Mouse (Mus musculus): ENCODE measurements around the gene Apaf1. TPM values are rescaled to one million over a fixed set of nuclear protein-coding genes. Genes with fewer than 3 reads are reported as not detected.

Apaf1 gene
- total and polyA plus RNA-seq, 3 experiments, result 16.0 to 27.3 (median 22.1) TPM

DNA sequence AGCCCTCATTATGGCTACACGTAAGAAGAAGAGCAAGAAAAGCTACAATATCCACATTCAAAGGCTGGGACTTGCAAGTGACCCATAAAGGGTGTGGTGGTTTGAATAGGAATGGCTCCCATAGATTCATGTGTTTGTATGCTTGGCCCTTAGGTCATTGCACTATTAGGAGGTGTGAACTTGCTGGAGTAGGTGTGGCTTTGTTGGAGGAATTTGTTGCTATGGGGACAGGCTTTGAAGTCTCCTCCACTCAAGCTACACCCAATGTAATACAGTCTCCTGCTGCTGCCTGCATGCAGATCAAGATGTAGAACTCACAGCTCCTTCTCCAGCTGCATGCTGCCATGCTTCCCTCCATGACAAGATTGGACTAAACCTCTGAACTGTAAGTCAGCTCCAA is 49.0 kb upstream of the Apaf1 start:
- Histone ChIP-seq H3K36me3 (replicated peaks in 1 of 2; ENCODE audit: control insufficient read depth in 1 of 2, insufficient read depth in 1 of 2, low read length in 1 of 2) (peaks cover 0 to 2% of the 10 kb centered on the region in 2 experiments), H3K79me2 (replicated peaks; ENCODE audit: control insufficient read depth, extremely low read depth, insufficient read depth, poor library complexity, severe bottlenecking) (no peaks in the 10 kb centered on the region), H3K9me3 (replicated peaks; ENCODE audit: low read length) (no peaks in the 10 kb centered on the region), H3K4me2 (ENCODE audit: insufficient read depth, low read depth, poor library complexity, severe bottlenecking) (no peak overlapping the region), H3K9ac (ENCODE audit: insufficient read depth, low read depth) (no peak overlapping the region), H3K27ac (ENCODE audit: insufficient read depth, low read depth) (no peak overlapping the region), H3K4me1 (ENCODE audit: control insufficient read depth in 1 of 2, insufficient read depth in 2 of 2) (peaks cover 0 to 5% of the 10 kb centered on the region in 2 experiments; a peak in 1 of 4 replicates), H3K27me3 (replicated peaks) (no peaks in the 10 kb centered on the region), H3K4me3 (replicated peaks in 1 of 3; ENCODE audit: low read depth in 2 of 3, low read length in 2 of 3, poor library complexity in 1 of 3) (no peak overlapping the region)
- TF ChIP-seq RAD21 (IDR thresholded peaks at IDR 0.05; ENCODE audit: low read depth, low read length), result no peak
- TF ChIP-seq MAZ (IDR thresholded peaks at IDR 0.05; ENCODE audit: low read depth, low read length), result no peak
- no peak for TF ChIP-seq USF1 (IDR thresholded peaks at IDR 0.05; ENCODE audit: low read depth, low read length)
- no peak for TF ChIP-seq NRF1 (IDR thresholded peaks at IDR 0.05; ENCODE audit: low read depth, low read length)
- no peak for TF ChIP-seq NELFE (IDR thresholded peaks at IDR 0.05; ENCODE audit: low read depth, low read length)
- no peak for TF ChIP-seq JUN (IDR thresholded peaks at IDR 0.05; ENCODE audit: insufficient read depth, low read depth, low read length)
- no peak for TF ChIP-seq MXI1 (IDR thresholded peaks at IDR 0.05; ENCODE audit: low read depth, low read length)
- no peak for TF ChIP-seq RCOR1 (conservative IDR thresholded peaks at IDR 0.05; ENCODE audit: low read depth, low read length)
- no peak for TF ChIP-seq TBP (conservative IDR thresholded peaks at IDR 0.05; ENCODE audit: low read depth, low read length)
- no peak for TF ChIP-seq TCF12 (IDR thresholded peaks at IDR 0.05; ENCODE audit: low read depth, low read length)
- TF ChIP-seq ELF1 (IDR thresholded peaks at IDR 0.05; ENCODE audit: low read depth, low read length), result no peak
- no peak for TF ChIP-seq SIN3A (IDR thresholded peaks at IDR 0.05; ENCODE audit: low read length)
- no peak for TF ChIP-seq KAT2A (IDR thresholded peaks at IDR 0.05; ENCODE audit: insufficient replicate concordance, low read length)
- no peak for TF ChIP-seq CTCF (conservative IDR thresholded peaks at IDR 0.05 in 1 of 2, IDR thresholded peaks at IDR 0.05 in 1 of 2; ENCODE audit: low read depth in 2 of 2, low read length in 2 of 2)
- in situ Hi-C loops (cut with MboI; ENCODE audit: low pct_ligation_motif_present, low pct_unique_long_range_greater_than_20kb, low sequenced_read_pairs) (no loop called here), dilution Hi-C loops (cut with MboI; ENCODE audit: extremely low pct_ligation_motif_present, extremely low pct_unique_long_range_greater_than_20kb, low sequenced_read_pairs) (no loop called here)
- DNase-seq (ENCODE audit: extremely low read depth), result no peak

GRCm38 (mm10) chr10:91130792-91131191 is 48.2 kb upstream of the Apaf1 start:
- H3K36me3 ChIP-seq (replicated peaks in 1 of 2; ENCODE audit: control insufficient read depth in 1 of 2, insufficient read depth in 1 of 2, low read length in 1 of 2), result peaks cover 0 to 2% of the 10 kb centered on the region in 2 experiments
- no peak overlapping the region for H3K27ac ChIP-seq (ENCODE audit: insufficient read depth, low read depth)
- no peaks in the 10 kb centered on the region for H3K27me3 ChIP-seq (replicated peaks)
- no peak for TF ChIP-seq ZMIZ1 (IDR thresholded peaks at IDR 0.05; ENCODE audit: low read depth, low read length)
- H3K4me2 ChIP-seq (ENCODE audit: insufficient read depth, low read depth, poor library complexity, severe bottlenecking), result no peak overlapping the region
- DNase-seq (ENCODE audit: extremely low read depth), result no peak
- no peak overlapping the region for H3K4me3 ChIP-seq (replicated peaks in 1 of 3; ENCODE audit: low read depth in 2 of 3, low read length in 2 of 3, poor library complexity in 1 of 3)
- H3K9ac ChIP-seq (ENCODE audit: insufficient read depth, low read depth), result no peak overlapping the region
- H3K4me1 ChIP-seq (ENCODE audit: control insufficient read depth in 1 of 2, insufficient read depth in 2 of 2), result peaks cover 0 to 5% of the 10 kb centered on the region in 2 experiments; a peak in 1 of 4 replicates
- dilution Hi-C loops (cut with MboI; ENCODE audit: extremely low pct_ligation_motif_present, extremely low pct_unique_long_range_greater_than_20kb, low sequenced_read_pairs) (no loop called here), in situ Hi-C loops (cut with MboI; ENCODE audit: low pct_ligation_motif_present, low pct_unique_long_range_greater_than_20kb, low sequenced_read_pairs) (no loop called here)
- H3K9me3 ChIP-seq (replicated peaks; ENCODE audit: low read length), result no peaks in the 10 kb centered on the region
- no peaks in the 10 kb centered on the region for H3K79me2 ChIP-seq (replicated peaks; ENCODE audit: control insufficient read depth, extremely low read depth, insufficient read depth, poor library complexity, severe bottlenecking)
